Mouse (Mus musculus) E14TG2a.4 (cell line): ENCODE results near the gene Tfip11.

Experiments
- H3K27me3 ChIP-seq: 2 replicates; pipeline ENCODE4 v1.6.1; 2014; ENCODE audit warnings: low read length, control low read depth; ENCODE audit not compliant: insufficient read depth
- H3K36me3 ChIP-seq: 2 replicates; pipeline ENCODE4 v1.6.1; 2014; ENCODE audit warnings: low read length, control low read depth; ENCODE audit not compliant: insufficient read depth
- H3K4me1 ChIP-seq: replicated peaks from 2 replicates; pipeline ENCODE4 v1.6.1; 2014; ENCODE audit warnings: low read depth, low read length, control low read depth
- H3K4me3 ChIP-seq: replicated peaks from 2 replicates; pipeline ENCODE4 v1.5.1; 2014; ENCODE audit warnings: mild to moderate bottlenecking, low read length
- H3K9me3 ChIP-seq: 2 replicates; pipeline ENCODE4 v1.6.1; 2014; ENCODE audit warnings: low read length, control low read depth
- CTCF ChIP-seq: conservative IDR thresholded peaks from 2 replicates; pipeline ENCODE4 v1.5.1; 2014; ENCODE audit warnings: low read length
- NANOG ChIP-seq: IDR thresholded peaks from 2 replicates; pipeline ENCODE4 v1.6.1; 2014; ENCODE audit warnings: borderline replicate concordance, low read length, mixed read lengths
- POU5F1 ChIP-seq: IDR thresholded peaks from 2 replicates; pipeline ENCODE4 v1.6.1; 2014; ENCODE audit warnings: low read length, borderline replicate concordance

Gene Tfip11

DNA sequence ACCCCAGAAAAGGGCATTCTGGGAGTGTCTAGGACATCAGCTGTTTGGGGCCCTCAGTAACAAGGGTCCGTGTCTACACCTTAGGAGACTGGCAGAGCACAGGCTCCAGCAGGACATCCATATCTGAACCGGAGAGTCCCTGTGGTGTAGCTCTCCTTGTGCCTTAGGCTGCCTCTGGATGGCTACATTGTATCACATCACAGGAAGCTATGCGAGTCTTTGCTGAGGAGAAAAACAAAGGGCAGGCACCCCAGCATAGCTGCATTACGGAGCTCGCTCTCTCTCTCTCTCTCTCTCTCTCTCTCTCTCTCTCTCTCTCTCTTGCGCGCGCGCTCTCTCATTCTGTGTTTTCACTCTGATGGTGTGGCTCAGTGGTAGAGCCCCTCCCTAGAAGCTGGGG, 55.9 kb downstream of the Tfip11 start:
- Histone ChIP-seq H3K36me3 (peaks cover 38% of the 10 kb centered on the region), H3K27me3 (no peaks in the 10 kb centered on the region), H3K4me1 (peaks cover 22% of the 10 kb centered on the region), H3K4me3 (no peak overlapping the region), H3K9me3 (no peaks in the 10 kb centered on the region)
- TF ChIP-seq CTCF: no peak
- no peak for TF ChIP-seq POU5F1
- no peak for TF ChIP-seq NANOG

GRCm38 (mm10) chr5:112382641-112383330, 56.6 kb downstream of the Tfip11 start:
- H3K4me3 ChIP-seq: no peak overlapping the region
- H3K9me3 ChIP-seq: no peaks in the 10 kb centered on the region
- TF ChIP-seq NANOG (no peak), CTCF (no peak), POU5F1 (no peak)
- peaks cover 32% of the 10 kb centered on the region for H3K36me3 ChIP-seq
- no peaks in the 10 kb centered on the region for H3K27me3 ChIP-seq
- H3K4me1 ChIP-seq: peaks cover 22% of the 10 kb centered on the region

GRCm38 (mm10) chr5:112384805-112385472, 58.8 kb downstream of the Tfip11 start:
- Histone ChIP-seq H3K36me3 (peaks cover 11% of the 10 kb centered on the region), H3K4me3 (no peak overlapping the region), H3K4me1 (peaks cover 23% of the 10 kb centered on the region), H3K9me3 (no peaks in the 10 kb centered on the region), H3K27me3 (peaks cover 13% of the 10 kb centered on the region)
- TF ChIP-seq CTCF: no peak
- TF ChIP-seq NANOG: no peak

DNA sequence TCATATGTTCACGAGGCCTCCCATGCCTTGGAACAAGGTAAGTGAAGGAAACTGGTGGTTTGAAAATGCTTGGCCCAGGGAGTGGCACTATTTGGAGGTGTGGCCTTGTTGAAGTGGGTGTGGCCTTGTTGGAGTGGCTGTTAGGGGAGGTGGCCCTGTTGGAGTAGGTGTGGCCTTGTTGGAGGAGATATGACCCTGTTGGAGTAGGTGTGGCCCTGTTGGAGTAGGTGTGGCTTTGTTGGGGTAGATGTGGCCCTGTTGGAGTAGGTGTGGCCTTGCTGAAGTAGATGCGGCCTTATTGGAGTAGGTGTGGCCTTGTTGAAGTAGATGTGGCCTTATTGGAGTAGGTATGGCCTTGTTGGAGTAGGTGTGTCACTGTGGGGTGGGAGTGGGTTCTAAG, 59.8 kb downstream of the Tfip11 start:
- Histone ChIP-seq H3K4me3 (no peak overlapping the region), H3K4me1 (peaks cover 27% of the 10 kb centered on the region), H3K36me3 (0 out of 2 replicates have a peak, but pooled peaks cover under 1% of the 10 kb centered on the region), H3K27me3 (peaks cover 20% of the 10 kb centered on the region), H3K9me3 (no peaks in the 10 kb centered on the region)
- no peak for TF ChIP-seq POU5F1
- no peak for TF ChIP-seq CTCF
- TF ChIP-seq NANOG: no peak
